Mouse (Mus musculus): Measurements from ENCODE around the gene Olfr131. TPM values are rescaled to one million over a fixed set of nuclear protein-coding genes. Genes with fewer than 3 reads are reported as not detected.
"Not testable (repeated sequence)": the region's sequence is repeated elsewhere in the genome, so short reads cannot be mapped to it uniquely, and the experiment has no call there.

The Olfr131 gene
- not detected for total RNA-seq (2021)

- no peak for DNase-seq (ENCODE audit: low spot score)
- intact Hi-C loops (cut with DNase I) = no loop called here
Observed at GRCm38 (mm10) chr17:38088593-38088992, at the start of gene Olfr131. Gene Olfr131 (minus strand): TSS chr17:38088693.

- intact Hi-C loops (cut with DNase I) = no loop called here
- DNase-seq (ENCODE audit: low spot score) = no peak
Observed at GRCm38 (mm10) chr17:38134426-38134825, 45.9 kb upstream of the Olfr131 start, which contains the start of gene Olfr132. Gene Olfr132 (minus strand): TSS chr17:38134526.

DNA sequence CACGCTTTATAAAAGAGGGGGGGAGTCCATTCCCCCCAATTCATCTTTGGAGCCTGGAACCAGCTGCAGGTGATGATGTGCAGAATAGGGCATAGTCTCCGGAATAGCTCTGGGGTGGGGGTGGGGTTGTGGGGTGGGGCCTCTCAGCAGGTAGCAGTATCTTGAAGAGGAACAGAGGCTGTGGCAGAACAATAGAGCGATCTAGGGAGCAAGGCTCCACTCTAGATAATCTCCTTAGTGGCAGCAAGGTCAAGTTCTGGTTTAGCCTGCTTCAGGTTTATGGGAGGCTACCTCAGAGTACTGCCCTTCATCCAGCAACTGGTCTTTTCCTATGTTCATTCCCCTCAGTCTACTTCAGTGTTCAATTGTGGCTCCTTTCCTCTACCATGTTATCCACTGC lies 36.9 kb upstream of the Olfr131 start:
- intact Hi-C loops (cut with DNase I); DNase-seq (ENCODE audit: low spot score): not testable (repeated sequence)

GRCm38 (mm10) chr17:38124199-38124598 lies 35.7 kb upstream of the Olfr131 start:
- DNase-seq (ENCODE audit: low spot score); intact Hi-C loops (cut with DNase I): not testable (repeated sequence)

DNA sequence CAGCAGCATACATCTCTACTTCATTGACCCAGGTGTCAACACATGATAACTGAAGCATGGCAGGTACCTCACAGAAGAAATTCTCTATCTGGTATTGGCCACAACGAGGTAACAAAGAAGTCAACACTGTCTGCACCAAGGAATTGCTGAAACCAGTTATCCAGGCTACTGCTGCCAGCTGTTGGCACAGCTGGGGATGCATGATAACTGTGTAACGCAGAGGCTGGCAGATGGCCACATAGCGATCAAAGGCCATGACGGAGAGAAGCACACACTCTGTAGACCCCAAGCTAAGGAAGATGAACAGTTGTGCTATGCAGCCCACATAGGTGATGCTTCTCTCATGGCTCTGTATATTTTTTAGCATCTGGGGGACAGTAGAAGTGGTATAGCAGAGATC lies 6.1 kb downstream of the Olfr131 start:
- intact Hi-C loops (cut with DNase I) = no loop called here
- DNase-seq (ENCODE audit: low spot score) = no peak

DNA sequence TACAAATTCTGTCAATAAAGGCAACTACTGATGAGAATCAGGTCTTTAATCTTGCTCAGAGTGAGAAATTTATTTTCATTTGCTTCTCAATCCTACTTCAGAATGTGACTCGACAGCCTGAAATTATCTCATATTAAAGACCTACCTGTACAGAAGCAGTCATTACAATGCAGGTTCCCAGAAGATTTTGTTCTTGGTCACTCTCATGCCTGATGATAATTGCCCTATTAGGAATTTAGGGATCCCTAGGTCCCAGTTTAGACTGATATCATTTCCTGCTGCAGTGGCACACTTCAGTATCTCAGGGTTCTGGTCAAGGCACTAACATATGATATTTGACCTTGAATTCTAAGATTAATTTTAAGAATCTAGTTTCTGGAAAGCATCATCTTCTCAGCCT lies 24.9 kb downstream of the Olfr131 start, which contains the start of gene Olfr130:
TSS of gene Olfr130 (plus strand) at position 301 of the 400 bp plus-strand sequence.
- DNase-seq (ENCODE audit: low spot score) = no peak
- intact Hi-C loops (cut with DNase I) = no loop called here

GRCm38 (mm10) chr17:38059979-38060378 lies 28.5 kb downstream of the Olfr131 start, which contains the start of gene Olfr129:
Gene Olfr129 (minus strand): TSS chr17:38060079.
- intact Hi-C loops (cut with DNase I) = no loop called here

More at GRCm38 (mm10) chr17:38059979-38060378, 28.5 kb downstream of the Olfr131 start, which contains the start of gene Olfr129:
- no peak for DNase-seq (ENCODE audit: low spot score)

Other genes with a start within 250 kb of the Olfr131 start
- gene Olfr126, start 241.2 kb downstream of the Olfr131 start, total RNA-seq (2021) = not detected
- gene Olfr127, start 188.3 kb downstream of the Olfr131 start, total RNA-seq (2021) = not detected
- not detected for gene Olfr128, start 168.1 kb downstream of the Olfr131 start, total RNA-seq (2021)
- not detected for gene Olfr761, start 135.6 kb downstream of the Olfr131 start, total RNA-seq (2021)
- not detected for gene Olfr129, start 28.6 kb downstream of the Olfr131 start, total RNA-seq (2021)
- gene Olfr130, start 24.8 kb downstream of the Olfr131 start, total RNA-seq (2021) = not detected
- not detected for gene Olfr132, start 45.8 kb upstream of the Olfr131 start, total RNA-seq (2021)
- not detected for gene Olfr133, start 56.6 kb upstream of the Olfr131 start, total RNA-seq (2021)
- not detected for gene Olfr134, start 82.7 kb upstream of the Olfr131 start, total RNA-seq (2021)
- not detected for gene Olfr135, start 115.6 kb upstream of the Olfr131 start, total RNA-seq (2021)
- gene Olfr138, start 172.3 kb upstream of the Olfr131 start, total RNA-seq (2021) = not detected
- gene Olfr137, start 218.9 kb upstream of the Olfr131 start, total RNA-seq (2021) = not detected
- not detected for gene Olfr136, start 241.1 kb upstream of the Olfr131 start, total RNA-seq (2021)

Data from heart, postnatal 25 days (tissue).